Mouse (Mus musculus): ENCODE measurements around the gene Psma4.
A peak's percentile ranks its signal among the peaks of the same experiment; 100 is the strongest.

Psma4 gene

DNA sequence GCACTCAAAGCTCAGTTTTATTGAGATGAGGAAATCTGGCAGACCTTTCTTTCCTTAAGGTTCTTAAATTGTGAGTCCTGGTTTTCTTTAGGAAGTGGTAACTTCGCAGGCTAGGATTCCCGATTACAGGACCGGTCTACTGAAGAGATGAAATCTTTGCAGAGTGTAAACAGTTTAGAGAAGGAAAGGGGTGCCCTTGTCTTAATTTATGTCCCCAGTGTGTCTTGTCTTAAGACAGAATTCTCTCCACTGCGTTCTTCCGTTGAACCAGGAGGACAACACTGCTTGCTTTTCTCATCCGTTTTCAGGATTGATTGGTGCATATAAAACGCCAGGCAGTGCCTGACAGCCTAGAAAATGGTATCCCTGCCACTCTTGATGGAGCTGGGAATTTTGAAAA lies 31.8 kb downstream of the Psma4 start:
- no peak for DNase-seq (ENCODE audit: low read depth, low spot score)

DNA sequence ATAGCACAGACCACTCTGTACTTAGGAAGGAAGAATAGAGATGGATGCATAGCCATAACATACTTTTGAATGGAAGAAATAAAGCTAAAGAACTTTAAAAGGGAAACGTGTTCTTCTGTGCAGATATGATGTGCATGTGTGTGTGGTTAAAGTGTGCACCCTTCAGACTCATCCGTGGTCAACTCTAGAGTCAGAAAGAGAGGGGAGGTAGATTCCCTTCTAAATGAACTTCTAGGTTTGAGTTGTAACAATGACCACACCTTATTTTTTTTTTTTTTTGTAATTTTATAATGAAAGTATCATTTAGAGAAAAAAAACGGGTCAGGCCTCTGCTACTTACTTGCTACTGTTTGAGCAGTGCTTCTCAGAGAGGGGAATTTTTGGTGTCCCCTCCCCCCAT lies 39.8 kb downstream of the Psma4 start:
- DNase-seq (ENCODE audit: low read depth, low spot score), result no peak

DNA sequence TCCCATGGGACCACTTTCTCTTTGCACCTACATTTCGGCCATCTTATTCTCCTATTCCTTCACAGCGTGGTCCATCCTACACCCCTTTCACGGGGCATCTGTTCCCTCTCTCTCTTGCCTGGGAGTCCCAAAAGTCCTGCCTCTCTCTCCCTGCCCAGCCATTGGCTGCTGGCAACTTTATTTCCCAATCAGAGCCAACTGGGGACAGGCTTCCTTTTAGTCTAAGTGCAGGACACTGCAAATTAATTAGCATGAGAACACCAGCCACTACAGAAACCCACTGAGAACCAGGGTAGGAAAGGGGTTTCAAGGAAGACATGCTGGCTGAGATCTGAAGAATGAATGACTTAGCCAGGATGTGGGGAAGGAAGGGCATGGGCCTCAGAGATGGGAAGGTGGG lies 43.8 kb downstream of the Psma4 start:
- DNase-seq (ENCODE audit: low read depth, low spot score), result no peak

DNA sequence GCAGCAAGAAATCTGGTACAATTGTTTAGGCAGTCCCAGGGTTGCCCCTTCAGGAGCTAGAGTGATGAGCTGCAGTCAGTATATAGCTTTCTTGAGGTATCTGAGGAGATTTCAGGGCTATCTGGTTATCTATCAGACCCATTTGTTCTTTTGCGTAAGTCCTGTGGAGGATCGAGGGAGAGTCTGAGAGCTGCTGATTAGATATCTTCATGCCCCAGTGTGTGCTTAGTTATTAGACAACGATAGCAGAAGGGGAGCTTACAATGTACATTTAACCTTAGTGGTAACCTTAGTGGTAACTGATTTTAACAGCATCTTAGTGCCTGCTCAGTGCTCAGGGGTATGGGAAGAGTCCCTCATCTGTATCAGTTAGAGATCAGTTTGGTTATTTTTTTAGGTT lies 45.1 kb downstream of the Psma4 start:
- no peak for DNase-seq (ENCODE audit: low read depth, low spot score)

DNA sequence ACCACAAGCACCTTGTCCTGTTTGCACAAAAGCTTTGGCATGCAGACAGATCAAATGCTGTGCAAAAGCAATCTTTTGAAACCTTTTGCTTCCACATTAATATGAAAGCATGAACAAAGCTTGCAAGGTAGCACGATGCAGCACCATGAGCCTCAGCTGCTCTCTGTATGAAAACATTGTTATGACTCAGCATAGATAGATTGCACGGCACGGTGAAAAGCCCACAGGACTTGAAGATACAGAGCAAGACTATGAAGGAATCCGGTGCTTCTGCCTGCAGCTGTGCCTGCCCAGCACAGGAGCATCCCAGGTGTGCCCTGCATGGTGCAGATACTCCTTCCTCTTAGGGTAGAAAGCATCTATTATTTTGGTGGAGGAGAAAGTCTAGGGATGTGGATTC lies 53.0 kb downstream of the Psma4 start:
- DNase-seq (ENCODE audit: low read depth, low spot score), result peak; percentile 48
